Mouse (Mus musculus): ENCODE data around the gene Smco2. TPM values are rescaled to one million over a fixed set of nuclear protein-coding genes. Genes with fewer than 3 reads are reported as not detected.
A peak's percentile ranks its signal among the peaks of the same experiment; 100 is the strongest.

Gene Smco2
- polyA plus RNA-seq, 1 experiment from 2014 or later = not detected

DNA sequence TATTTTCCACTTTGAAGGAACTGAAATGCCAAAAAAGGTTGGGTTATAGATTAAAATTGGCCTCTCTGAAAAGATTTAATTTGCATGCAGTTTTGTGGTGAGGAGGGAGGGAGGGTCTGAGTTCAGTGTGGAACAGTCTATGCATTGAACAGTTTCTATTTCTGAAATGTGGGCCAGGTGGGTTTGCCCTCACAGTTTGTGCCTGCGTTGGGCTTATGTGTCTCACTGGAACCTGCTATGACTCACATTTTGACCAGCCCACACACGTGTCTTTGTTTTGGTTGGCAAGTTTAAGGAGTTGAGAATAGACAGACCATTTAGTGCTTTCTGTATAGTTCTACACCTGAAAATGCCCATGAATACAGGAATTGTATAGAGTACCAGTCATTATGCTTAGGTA, 44.0 kb downstream of the Smco2 start:
- Histone ChIP-seq H3K27ac (replicated peaks; ENCODE audit: low read depth, low read length) (peak overlapping the region; percentile 10; the same call in 1 of the 2 replicates), H3K4me3 (ENCODE audit: low read depth, low read length) (no peak overlapping the region), H3K4me1 (ENCODE audit: control insufficient read depth, insufficient read depth, low read length) (peaks cover 38% of the 10 kb centered on the region), H3K27me3 (replicated peaks; ENCODE audit: control insufficient read depth, insufficient read depth, low read length) (no peaks in the 10 kb centered on the region), H3K9me3 (ENCODE audit: control insufficient read depth, low read length) (no peaks in the 10 kb centered on the region), H3K4me2 (ENCODE audit: low read depth, low read length) (no peak overlapping the region), H3K36me3 (ENCODE audit: control insufficient read depth, insufficient read depth, low read length) (no peaks in the 10 kb centered on the region), H3K9ac (ENCODE audit: low read depth, low read length) (no peak overlapping the region)
- WGBS = 36% methylated on average over 2 of the region's 2 CpGs
- ATAC-seq (ENCODE audit: low read depth) (peak; percentile 60), DNase-seq (ENCODE audit: low spot score) (peak; percentile 70)

DNA sequence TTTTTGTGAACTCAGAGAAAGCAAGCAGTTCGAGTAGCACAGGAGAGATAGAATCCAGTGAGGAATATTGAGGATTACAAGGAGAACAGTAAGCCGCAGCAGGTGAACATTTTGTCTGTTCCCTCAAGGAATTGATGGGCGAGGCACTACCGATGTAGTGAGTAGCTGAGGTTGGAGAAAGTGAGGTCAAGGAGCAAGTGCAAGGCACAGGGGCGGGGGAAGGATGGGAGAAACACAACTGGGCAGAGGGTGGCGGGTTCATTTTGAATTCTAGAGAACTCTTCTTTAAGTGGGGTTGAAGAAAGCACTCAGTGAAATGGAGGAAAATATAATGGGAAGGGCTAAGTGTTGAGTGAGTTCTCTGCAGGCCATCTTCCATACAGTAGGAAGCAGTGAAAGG, 48.8 kb downstream of the Smco2 start:
- no peak for ATAC-seq (ENCODE audit: low read depth)
- peak overlapping the region; percentile 28; the same call in 1 of the 2 replicates for H3K27ac ChIP-seq (replicated peaks; ENCODE audit: low read depth, low read length)

DNA sequence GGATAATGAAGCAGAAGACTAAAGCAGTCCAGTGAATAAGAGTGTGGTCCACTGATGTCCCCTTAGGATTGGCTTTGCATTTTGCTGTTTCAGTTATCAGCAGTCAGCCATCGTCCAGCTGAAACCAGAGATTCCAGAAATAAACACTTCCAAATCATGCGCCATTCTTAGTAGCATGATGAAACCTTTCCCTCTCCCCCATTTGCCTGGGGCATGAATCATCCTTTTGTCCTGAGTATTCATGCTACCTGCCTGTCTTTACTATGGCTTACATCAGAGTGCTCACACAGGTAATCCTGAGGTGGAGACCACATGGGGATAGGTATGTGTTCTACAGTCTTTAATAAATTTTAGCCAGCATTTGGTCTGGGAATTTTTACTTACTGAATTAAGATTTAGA, 49.7 kb downstream of the Smco2 start:
- H3K36me3 ChIP-seq (ENCODE audit: control insufficient read depth, insufficient read depth, low read length) = no peaks in the 10 kb centered on the region
- H3K4me1 ChIP-seq (ENCODE audit: control insufficient read depth, insufficient read depth, low read length) = peaks cover 12% of the 10 kb centered on the region; the same call in 1 of the 2 replicates
- H3K9ac ChIP-seq (ENCODE audit: low read depth, low read length) = no peak overlapping the region
- H3K27ac ChIP-seq (replicated peaks; ENCODE audit: low read depth, low read length) = no peak overlapping the region
- ATAC-seq (ENCODE audit: low read depth) (no peak), DNase-seq (ENCODE audit: low spot score) (no peak)
- H3K4me3 ChIP-seq (ENCODE audit: low read depth, low read length) = no peak overlapping the region
- H3K27me3 ChIP-seq (replicated peaks; ENCODE audit: control insufficient read depth, insufficient read depth, low read length) = no peaks in the 10 kb centered on the region
- no peaks in the 10 kb centered on the region for H3K9me3 ChIP-seq (ENCODE audit: control insufficient read depth, low read length)
- WGBS = 52% methylated on average over 2 of the region's 2 CpGs
- H3K4me2 ChIP-seq (ENCODE audit: low read depth, low read length) = no peak overlapping the region

More for the DNA sequence above, 48.8 kb downstream of the Smco2 start:
- DNase-seq (ENCODE audit: low spot score) = no peak
- Histone ChIP-seq H3K9ac (ENCODE audit: low read depth, low read length) (no peak overlapping the region), H3K27me3 (replicated peaks; ENCODE audit: control insufficient read depth, insufficient read depth, low read length) (no peaks in the 10 kb centered on the region), H3K4me2 (ENCODE audit: low read depth, low read length) (no peak overlapping the region), H3K4me1 (ENCODE audit: control insufficient read depth, insufficient read depth, low read length) (peaks cover 17% of the 10 kb centered on the region; the same call in 1 of the 2 replicates), H3K4me3 (ENCODE audit: low read depth, low read length) (no peak overlapping the region), H3K9me3 (ENCODE audit: control insufficient read depth, low read length) (no peaks in the 10 kb centered on the region), H3K36me3 (ENCODE audit: control insufficient read depth, insufficient read depth, low read length) (no peaks in the 10 kb centered on the region)
- 72% methylated on average over 6 of the region's 6 CpGs for WGBS

DNA sequence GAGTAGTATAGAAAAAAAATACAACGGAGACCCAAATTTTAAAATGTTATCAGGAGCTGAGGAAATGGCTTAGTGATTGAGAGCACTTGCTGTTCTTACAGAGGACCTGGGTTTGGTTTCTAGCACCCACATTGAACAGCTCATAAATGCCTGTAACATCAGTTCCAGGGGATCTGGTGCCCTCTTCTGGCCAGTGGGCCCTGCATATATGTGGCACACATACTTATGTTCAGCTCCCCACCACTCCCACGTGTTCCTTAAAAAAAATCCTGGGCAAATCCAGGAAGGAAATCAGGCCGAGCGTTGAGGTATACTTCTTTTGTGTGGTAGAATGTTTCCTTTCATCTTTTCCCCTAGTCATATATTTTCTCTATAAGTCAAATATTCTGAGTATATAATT, 52.0 kb downstream of the Smco2 start:
- H3K9ac ChIP-seq (ENCODE audit: low read depth, low read length) = no peak overlapping the region
- H3K27me3 ChIP-seq (replicated peaks; ENCODE audit: control insufficient read depth, insufficient read depth, low read length) = no peaks in the 10 kb centered on the region
- ATAC-seq (ENCODE audit: low read depth) (no peak), DNase-seq (ENCODE audit: low spot score) (no peak)
- no peak overlapping the region for H3K27ac ChIP-seq (replicated peaks; ENCODE audit: low read depth, low read length)
- H3K4me3 ChIP-seq (ENCODE audit: low read depth, low read length) = no peak overlapping the region
- H3K36me3 ChIP-seq (ENCODE audit: control insufficient read depth, insufficient read depth, low read length) = no peaks in the 10 kb centered on the region
- no peak overlapping the region for H3K4me2 ChIP-seq (ENCODE audit: low read depth, low read length)
- no peaks in the 10 kb centered on the region for H3K9me3 ChIP-seq (ENCODE audit: control insufficient read depth, low read length)
- WGBS = 95% methylated on average over 4 of the region's 4 CpGs
- H3K4me1 ChIP-seq (ENCODE audit: control insufficient read depth, insufficient read depth, low read length) = peaks cover 25% of the 10 kb centered on the region

DNA sequence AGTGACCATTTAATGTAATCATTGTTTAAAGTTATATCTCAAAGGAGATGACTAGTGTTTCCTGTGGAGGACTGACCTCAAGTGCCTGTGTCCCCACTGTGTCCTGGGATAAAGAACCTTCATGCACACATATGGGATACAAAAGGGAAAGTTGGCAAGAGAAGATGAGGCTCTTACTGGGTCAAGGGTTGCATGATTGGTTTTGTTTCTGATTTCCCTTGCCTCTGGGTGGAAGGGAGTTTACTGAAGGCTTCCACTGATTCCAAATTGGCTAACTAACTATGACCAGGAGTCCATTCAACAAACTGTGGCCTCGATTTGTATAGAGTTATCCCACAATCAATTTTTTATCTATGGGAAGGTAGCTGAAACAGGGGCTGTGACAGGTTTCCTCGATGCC, 53.7 kb downstream of the Smco2 start:
- no peaks in the 10 kb centered on the region for H3K27me3 ChIP-seq (replicated peaks; ENCODE audit: control insufficient read depth, insufficient read depth, low read length)
- H3K9ac ChIP-seq (ENCODE audit: low read depth, low read length) = no peak overlapping the region
- H3K4me2 ChIP-seq (ENCODE audit: low read depth, low read length) = no peak overlapping the region
- ATAC-seq (ENCODE audit: low read depth) (no peak), DNase-seq (ENCODE audit: low spot score) (no peak)
- H3K36me3 ChIP-seq (ENCODE audit: control insufficient read depth, insufficient read depth, low read length) = no peaks in the 10 kb centered on the region
- H3K27ac ChIP-seq (replicated peaks; ENCODE audit: low read depth, low read length) = no peak overlapping the region
- H3K4me3 ChIP-seq (ENCODE audit: low read depth, low read length) = no peak overlapping the region
- no peaks in the 10 kb centered on the region for H3K9me3 ChIP-seq (ENCODE audit: control insufficient read depth, low read length)
- peaks cover 22% of the 10 kb centered on the region for H3K4me1 ChIP-seq (ENCODE audit: control insufficient read depth, insufficient read depth, low read length)
- 82% methylated on average over 2 of the region's 2 CpGs for WGBS

DNA sequence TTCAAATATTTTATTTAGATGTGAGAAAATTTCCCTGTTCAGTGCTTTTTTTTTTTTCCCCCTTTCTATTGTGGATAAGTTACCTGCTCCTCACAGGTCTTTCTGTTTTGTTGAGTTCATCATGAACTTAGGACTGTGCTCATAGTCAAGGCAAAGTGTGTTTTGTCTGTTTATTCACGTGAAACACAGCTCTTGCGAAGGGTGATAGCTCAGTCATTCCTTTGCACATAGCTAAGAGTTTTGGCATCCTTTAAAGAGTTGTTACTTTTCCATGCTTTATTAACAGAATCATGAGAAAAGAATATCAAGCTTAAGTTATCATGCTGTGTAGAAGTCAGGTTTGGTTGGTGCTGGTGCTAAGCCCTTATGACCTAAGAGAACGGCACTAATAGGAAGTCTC, 54.8 kb downstream of the Smco2 start:
- no peaks in the 10 kb centered on the region for H3K9me3 ChIP-seq (ENCODE audit: control insufficient read depth, low read length)
- no peak overlapping the region for H3K4me2 ChIP-seq (ENCODE audit: low read depth, low read length)
- ATAC-seq (ENCODE audit: low read depth) (no peak), DNase-seq (ENCODE audit: low spot score) (no peak)
- H3K27ac ChIP-seq (replicated peaks; ENCODE audit: low read depth, low read length) = no peak overlapping the region
- no peak overlapping the region for H3K9ac ChIP-seq (ENCODE audit: low read depth, low read length)
- no peak overlapping the region for H3K4me3 ChIP-seq (ENCODE audit: low read depth, low read length)
- no peaks in the 10 kb centered on the region for H3K36me3 ChIP-seq (ENCODE audit: control insufficient read depth, insufficient read depth, low read length)
- peaks cover 14% of the 10 kb centered on the region for H3K4me1 ChIP-seq (ENCODE audit: control insufficient read depth, insufficient read depth, low read length)
- H3K27me3 ChIP-seq (replicated peaks; ENCODE audit: control insufficient read depth, insufficient read depth, low read length) = no peaks in the 10 kb centered on the region
- WGBS = 78% methylated on average over 3 of the region's 3 CpGs

DNA sequence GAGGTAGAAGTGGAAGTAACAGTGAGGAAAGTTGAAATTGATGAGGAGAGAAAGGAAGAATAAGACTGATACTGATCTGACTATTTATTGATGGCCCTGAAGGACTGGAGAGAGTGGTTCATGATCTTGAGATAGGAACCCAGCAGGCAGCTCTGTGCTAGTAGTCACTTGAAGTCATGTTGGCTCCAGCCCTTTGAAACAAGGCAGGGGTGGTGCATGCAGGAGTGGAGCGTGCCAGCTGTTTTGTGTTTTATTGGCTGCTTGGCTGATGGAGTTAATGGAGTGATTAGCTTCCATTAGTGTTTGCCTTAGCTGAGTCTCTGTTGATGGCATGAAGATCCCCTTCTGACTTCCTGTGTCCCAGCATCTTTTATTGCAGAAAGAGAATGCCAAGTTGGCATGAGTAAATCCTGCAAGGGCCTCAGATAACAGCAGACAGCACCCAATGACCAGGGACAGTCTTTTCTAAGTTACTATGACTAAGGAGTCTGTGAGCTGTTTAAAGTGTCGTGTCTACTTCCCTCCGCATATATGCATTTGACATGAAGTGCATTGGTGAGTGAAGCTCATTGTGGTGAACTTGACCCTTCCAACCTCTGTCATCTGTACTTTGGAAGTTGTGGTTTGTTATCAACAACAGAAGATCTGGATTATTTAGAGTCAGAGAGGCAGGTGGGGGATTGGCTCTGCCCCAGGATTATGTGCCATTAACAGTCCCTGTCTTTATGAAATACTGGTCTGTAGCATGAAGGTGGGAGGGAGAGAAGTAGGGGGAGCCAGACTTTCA, 56.3 kb downstream of the Smco2 start:
- no peak overlapping the region for H3K27ac ChIP-seq (replicated peaks; ENCODE audit: low read depth, low read length)
- 86% methylated on average over 3 of the region's 3 CpGs for WGBS
- no peaks in the 10 kb centered on the region for H3K36me3 ChIP-seq (ENCODE audit: control insufficient read depth, insufficient read depth, low read length)
- no peaks in the 10 kb centered on the region for H3K9me3 ChIP-seq (ENCODE audit: control insufficient read depth, low read length)
- H3K27me3 ChIP-seq (replicated peaks; ENCODE audit: control insufficient read depth, insufficient read depth, low read length) = no peaks in the 10 kb centered on the region
- no peak overlapping the region for H3K4me2 ChIP-seq (ENCODE audit: low read depth, low read length)
- H3K4me1 ChIP-seq (ENCODE audit: control insufficient read depth, insufficient read depth, low read length) = peaks cover 14% of the 10 kb centered on the region
- no peak overlapping the region for H3K4me3 ChIP-seq (ENCODE audit: low read depth, low read length)
- no peak for ATAC-seq (ENCODE audit: low read depth)
- no peak overlapping the region for H3K9ac ChIP-seq (ENCODE audit: low read depth, low read length)
- DNase-seq (ENCODE audit: low spot score) = no peak

DNA sequence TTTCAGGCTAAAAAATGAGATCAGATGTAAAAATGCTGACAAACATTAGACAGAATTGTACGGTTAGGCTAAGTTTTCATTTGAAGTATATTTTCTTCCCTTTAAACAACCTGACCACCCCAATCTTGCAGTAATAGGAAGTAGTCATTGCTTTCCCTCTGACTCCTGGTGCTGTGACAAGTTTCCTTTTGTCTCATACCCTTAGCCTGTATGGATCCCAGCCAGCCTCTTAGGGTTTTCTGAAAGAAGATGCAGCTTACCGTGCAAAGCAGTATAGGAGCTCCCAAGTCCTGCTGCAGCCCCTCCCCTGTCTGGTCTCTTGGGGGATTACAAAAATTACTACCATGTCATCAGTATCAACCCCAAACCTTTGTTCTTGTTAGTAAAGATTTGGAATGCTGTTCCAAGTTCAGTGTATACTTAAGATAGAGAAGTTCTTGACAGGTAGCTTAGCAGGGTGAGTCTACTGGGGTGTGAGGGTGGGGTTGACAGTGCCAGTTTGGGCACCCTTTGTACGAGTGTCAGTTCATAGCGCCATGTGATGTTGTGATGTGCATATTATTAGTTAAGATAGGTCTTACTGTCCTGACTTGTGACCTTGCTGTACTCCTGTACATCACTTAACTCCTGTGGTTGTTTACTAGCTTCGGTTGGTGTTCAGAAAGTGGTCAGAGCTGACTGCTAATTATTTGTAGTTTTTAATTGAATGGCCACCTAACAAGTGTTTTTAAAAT, 57.3 kb downstream of the Smco2 start:
- ATAC-seq (ENCODE audit: low read depth) (no peak), DNase-seq (ENCODE audit: low spot score) (no peak)
- no peak overlapping the region for H3K9ac ChIP-seq (ENCODE audit: low read depth, low read length)
- H3K27me3 ChIP-seq (replicated peaks; ENCODE audit: control insufficient read depth, insufficient read depth, low read length) = no peaks in the 10 kb centered on the region
- no peaks in the 10 kb centered on the region for H3K9me3 ChIP-seq (ENCODE audit: control insufficient read depth, low read length)
- no peaks in the 10 kb centered on the region for H3K36me3 ChIP-seq (ENCODE audit: control insufficient read depth, insufficient read depth, low read length)
- H3K4me1 ChIP-seq (ENCODE audit: control insufficient read depth, insufficient read depth, low read length) = peaks cover 14% of the 10 kb centered on the region
- H3K27ac ChIP-seq (replicated peaks; ENCODE audit: low read depth, low read length) = no peak overlapping the region
- no peak overlapping the region for H3K4me3 ChIP-seq (ENCODE audit: low read depth, low read length)
- no peak overlapping the region for H3K4me2 ChIP-seq (ENCODE audit: low read depth, low read length)
- WGBS = 72% methylated on average over 5 of the region's 5 CpGs
